Mouse (Mus musculus) forebrain, embryonic 11.5 days (tissue): ENCODE data around the gene Arhgef18. TPM values are rescaled to one million over a fixed set of nuclear protein-coding genes. Genes with fewer than 3 reads are reported as not detected.

ENCODE experiments used
- ATAC-seq: fragments of 200-750 bp; cut with Nextera tagmentation; replicated peaks from 2 replicates; pipeline ENCODE4 v1.8.0; 2017; ENCODE audit warnings: moderate TSS enrichment; ENCODE audit not compliant: low FRiP score
- DNase-seq: peaks from one replicate; pipeline ENCODE4 v3.0.0-alpha.2; 2017; ENCODE audit warnings: low spot score
- H3K27ac ChIP-seq: fragments of 300-500 bp; sonication (generic); 2 replicates; pipeline ENCODE4 v1.5.1; 2014; ENCODE audit warnings: low read depth, low read length
- H3K27me3 ChIP-seq: fragments of 300-500 bp; sonication (generic); 2 replicates; pipeline ENCODE4 v1.6.1; 2014; ENCODE audit warnings: mild to moderate bottlenecking, low read length, mixed read lengths; ENCODE audit not compliant: control insufficient read depth, insufficient read depth
- H3K36me3 ChIP-seq: fragments of 300-500 bp; sonication (generic); 2 replicates; pipeline ENCODE4 v1.6.1; 2014; ENCODE audit warnings: mild to moderate bottlenecking, low read length, moderate library complexity, mixed read lengths; ENCODE audit not compliant: control insufficient read depth, insufficient read depth
- H3K4me1 ChIP-seq: fragments of 300-500 bp; sonication (generic); replicated peaks from 2 replicates; pipeline ENCODE4 v1.6.1; 2014; ENCODE audit warnings: low read length, mixed read lengths; ENCODE audit not compliant: control insufficient read depth, insufficient read depth
- H3K4me2 ChIP-seq: fragments of 300-500 bp; sonication (generic); 2 replicates; pipeline ENCODE4 v1.6.1; 2014; ENCODE audit warnings: low read depth, mild to moderate bottlenecking, low read length, moderate library complexity, mixed read lengths; ENCODE audit not compliant: severe bottlenecking
- H3K4me3 ChIP-seq: fragments of 300-500 bp; sonication (generic); 2 replicates; pipeline ENCODE4 v1.5.1; 2014; ENCODE audit warnings: low read depth, low read length
- H3K9ac ChIP-seq: fragments of 300-500 bp; sonication (generic); 2 replicates; pipeline ENCODE4 v1.6.1; 2014; ENCODE audit warnings: low read length
- H3K9me3 ChIP-seq: fragments of 300-500 bp; sonication (generic); 2 replicates; pipeline ENCODE4 v1.6.1; 2016; ENCODE audit warnings: low read length, mixed read lengths; ENCODE audit not compliant: control insufficient read depth
- WGBS: fragments of 180-500 bp; shearing (Covaris S2); extraction: QIAGEN DNeasy Blood & Tissue Kit; methylation state at CpG from one replicate; pipeline ENCODE4 v1.1.7; 2014; 5-methylcytosine and 5-hydroxymethylcytosine counted together
- polyA plus RNA-seq: library from polyadenylated mRNA; unstranded; fragments of >200 nt; fragmentation: Nextera tagmentation; extraction: Ambion mirVana; gene quantifications from 2 replicates; pipeline ENCODE4 v1.2.1, GENCODE M21; 2014

Gene Arhgef18
- polyA plus RNA-seq, 1 experiment from 2014 or later, result 12.3 TPM

DNA sequence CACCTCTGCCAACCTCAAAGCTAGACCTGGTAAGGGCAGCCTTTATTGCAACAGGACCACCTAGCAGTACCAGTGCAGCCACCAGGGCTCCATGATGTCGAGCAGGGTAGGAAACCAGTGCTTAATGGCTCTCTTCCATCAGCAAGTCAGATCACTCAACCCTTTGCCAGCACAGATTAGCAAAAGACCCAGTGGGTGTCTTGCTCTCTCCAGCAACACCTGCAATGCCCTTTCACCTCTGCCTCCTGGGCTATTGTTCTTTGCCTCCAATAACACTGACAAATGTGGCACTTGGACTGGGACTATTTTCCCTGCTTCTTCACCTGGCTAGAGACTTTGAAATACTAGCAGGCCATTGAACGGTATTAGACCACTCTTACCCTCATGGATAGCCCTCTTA lies 56.4 kb downstream of the Arhgef18 start:
- Histone ChIP-seq H3K36me3 (peaks cover 13% of the 10 kb centered on the region), H3K27ac (no peak overlapping the region), H3K4me2 (no peak overlapping the region), H3K4me1 (no peaks in the 10 kb centered on the region), H3K9me3 (no peaks in the 10 kb centered on the region), H3K4me3 (no peak overlapping the region), H3K27me3 (no peaks in the 10 kb centered on the region), H3K9ac (no peak overlapping the region)
- ATAC-seq (no peak), DNase-seq (no peak)
- WGBS, result 89% methylated on average over 2 of the region's 2 CpGs

DNA sequence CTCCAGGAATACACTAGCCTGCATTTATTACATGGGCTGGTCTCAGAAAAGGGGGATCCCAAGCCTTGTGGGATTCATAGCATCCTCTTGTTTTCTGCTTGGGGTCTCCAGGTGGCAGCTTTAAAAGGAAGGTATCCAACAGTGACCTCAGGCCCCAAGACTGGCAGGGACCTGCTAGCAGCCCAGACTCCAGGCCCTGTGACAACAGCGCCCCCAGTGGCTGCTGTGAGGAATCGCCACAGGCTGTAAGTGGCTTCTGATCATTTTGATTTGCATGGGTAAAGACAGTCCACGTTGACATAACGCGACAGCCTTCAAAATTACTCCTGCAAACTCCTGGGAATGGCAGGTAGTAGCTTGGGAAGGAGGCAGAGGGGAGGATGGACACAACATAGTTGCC lies 57.9 kb downstream of the Arhgef18 start:
- no peaks in the 10 kb centered on the region for H3K27me3 ChIP-seq
- no peak overlapping the region for H3K9ac ChIP-seq
- H3K4me3 ChIP-seq, result no peak overlapping the region
- no peak overlapping the region for H3K27ac ChIP-seq
- H3K4me1 ChIP-seq, result no peaks in the 10 kb centered on the region
- H3K36me3 ChIP-seq, result peaks cover 15% of the 10 kb centered on the region
- H3K4me2 ChIP-seq, result no peak overlapping the region
- ATAC-seq (0 out of 2 replicates have a peak, but pooled peaks have one; percentile 16), DNase-seq (peak; percentile 79)
- no peaks in the 10 kb centered on the region for H3K9me3 ChIP-seq
- 35% methylated on average over 5 of the region's 5 CpGs for WGBS

GRCm38 (mm10) chr8:3451992-3452391 lies 59.2 kb downstream of the Arhgef18 start:
- WGBS, result 94% methylated on average over 25 of the region's 25 CpGs
- H3K9me3 ChIP-seq, result no peaks in the 10 kb centered on the region
- H3K27ac ChIP-seq, result no peak overlapping the region
- DNase-seq, result no peak
- no peak for ATAC-seq
- no peak overlapping the region for H3K4me2 ChIP-seq
- H3K27me3 ChIP-seq, result no peaks in the 10 kb centered on the region
- H3K4me3 ChIP-seq, result no peak overlapping the region
- peaks cover 15% of the 10 kb centered on the region for H3K36me3 ChIP-seq
- H3K9ac ChIP-seq, result no peak overlapping the region
- H3K4me1 ChIP-seq, result no peaks in the 10 kb centered on the region

DNA sequence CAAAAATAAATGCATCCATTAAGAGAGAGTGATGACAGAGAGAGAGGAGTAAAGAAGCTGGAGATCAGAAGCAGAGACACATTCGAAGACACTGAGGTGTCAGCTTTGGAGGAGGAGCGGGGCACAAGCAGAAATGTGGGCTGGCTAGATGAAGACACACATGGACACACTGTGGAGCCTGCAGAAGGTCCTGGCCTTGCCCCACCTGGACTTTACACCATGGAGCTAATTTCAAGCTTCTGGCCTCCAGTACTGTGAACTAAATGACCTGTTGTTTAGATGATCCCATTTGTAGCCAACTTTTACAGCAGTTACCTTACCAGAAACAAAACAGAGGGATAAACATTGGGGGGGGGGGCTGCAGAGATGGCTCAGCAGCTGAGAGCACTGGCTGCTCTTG lies 70.4 kb downstream of the Arhgef18 start:
- no peak overlapping the region for H3K9ac ChIP-seq
- H3K9me3 ChIP-seq, result no peaks in the 10 kb centered on the region
- ATAC-seq, result no peak
- WGBS, result 96% methylated on average over 2 of the region's 2 CpGs
- no peaks in the 10 kb centered on the region for H3K36me3 ChIP-seq
- H3K27me3 ChIP-seq, result no peaks in the 10 kb centered on the region
- H3K27ac ChIP-seq, result no peak overlapping the region
- no peak overlapping the region for H3K4me3 ChIP-seq
- H3K4me2 ChIP-seq, result no peak overlapping the region
- no peaks in the 10 kb centered on the region; the same call in 1 of the 2 replicates for H3K4me1 ChIP-seq
- DNase-seq, result no peak

- Histone ChIP-seq H3K4me2 (no peak overlapping the region), H3K27me3 (no peaks in the 10 kb centered on the region), H3K9ac (no peak overlapping the region), H3K4me3 (no peak overlapping the region), H3K9me3 (no peaks in the 10 kb centered on the region), H3K27ac (no peak overlapping the region), H3K36me3 (no peaks in the 10 kb centered on the region), H3K4me1 (no peaks in the 10 kb centered on the region; the same call in 1 of the 2 replicates)
- WGBS, result 53% methylated on average over 5 of the region's 5 CpGs
- ATAC-seq, result no peak
- DNase-seq, result no peak
Measured at GRCm38 (mm10) chr8:3464309-3464708, 71.5 kb downstream of the Arhgef18 start.

- Histone ChIP-seq H3K27me3 (no peaks in the 10 kb centered on the region), H3K4me1 (no peaks in the 10 kb centered on the region; the same call in 1 of the 2 replicates), H3K4me3 (peak within 1 kb of the TSS; percentile 42), H3K9me3 (no peaks in the 10 kb centered on the region), H3K36me3 (no peaks in the 10 kb centered on the region), H3K9ac (peak within 1 kb of the TSS; percentile 77), H3K4me2 (peak within 1 kb of the TSS; percentile 66), H3K27ac (peak within 1 kb of the TSS; percentile 70)
- WGBS, result 10% methylated on average over 32 of the region's 32 CpGs
- peak; percentile 96 for ATAC-seq
- DNase-seq, result peak; percentile 99
Measured at GRCm38 (mm10) chr8:3467006-3467885, 74.4 kb downstream of the Arhgef18 start, which contains the start of gene Pex11g. Gene Pex11g, minus strand, starts transcription at chr8:3467680.

DNA sequence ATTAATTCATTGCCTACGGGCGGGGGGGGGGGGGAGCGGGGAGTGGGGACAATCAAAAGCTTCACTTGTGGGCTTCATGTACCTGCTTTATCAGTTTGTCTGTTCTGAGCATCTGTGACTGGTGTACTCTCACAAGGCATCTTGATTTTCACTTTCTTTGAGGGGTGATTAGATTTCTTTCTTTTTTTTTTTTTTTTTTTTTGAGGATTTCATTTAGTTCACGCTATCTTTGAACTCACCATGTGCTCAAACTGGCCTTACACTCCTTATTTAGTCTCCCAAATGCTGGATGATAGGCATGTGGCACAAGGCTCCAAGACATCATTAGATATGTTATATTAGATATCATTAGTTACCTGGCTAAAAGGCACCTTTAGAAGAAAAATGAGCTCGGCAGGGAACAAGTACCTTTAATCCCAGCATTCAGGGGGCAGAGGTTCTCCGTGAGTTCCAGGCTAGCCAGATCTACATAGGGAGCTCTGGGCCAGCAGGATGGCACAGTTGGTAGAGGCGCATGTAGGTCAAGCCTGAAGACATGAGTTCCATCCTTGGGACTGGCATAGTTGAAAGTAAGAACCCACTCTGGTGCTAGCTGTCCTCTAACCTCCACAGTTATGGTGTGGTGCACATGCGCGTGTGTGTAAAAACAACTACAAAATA lies 75.2 kb downstream of the Arhgef18 start:
- H3K27ac ChIP-seq, result peak overlapping the region; percentile 70
- peak overlapping the region; percentile 77 for H3K9ac ChIP-seq
- ATAC-seq (peak; percentile 14; the same call in 1 of the 2 replicates), DNase-seq (no peak)
- WGBS, result 58% methylated on average over 8 of the region's 9 CpGs
- no peaks in the 10 kb centered on the region; the same call in 1 of the 2 replicates for H3K4me1 ChIP-seq
- H3K4me3 ChIP-seq, result peak overlapping the region; percentile 42
- H3K4me2 ChIP-seq, result peak overlapping the region; percentile 66
- H3K9me3 ChIP-seq, result no peaks in the 10 kb centered on the region
- H3K27me3 ChIP-seq, result no peaks in the 10 kb centered on the region
- no peaks in the 10 kb centered on the region for H3K36me3 ChIP-seq

GRCm38 (mm10) chr8:3468838-3469237 lies 76.0 kb downstream of the Arhgef18 start:
- 89% methylated on average over 1 of the region's 1 CpGs for WGBS
- no peaks in the 10 kb centered on the region for H3K9me3 ChIP-seq
- no peak overlapping the region for H3K9ac ChIP-seq
- no peak for ATAC-seq
- H3K4me3 ChIP-seq, result no peak overlapping the region
- no peaks in the 10 kb centered on the region for H3K27me3 ChIP-seq
- H3K4me2 ChIP-seq, result no peak overlapping the region
- DNase-seq, result no peak
- no peaks in the 10 kb centered on the region for H3K36me3 ChIP-seq
- H3K27ac ChIP-seq, result no peak overlapping the region
- H3K4me1 ChIP-seq, result no peaks in the 10 kb centered on the region; the same call in 1 of the 2 replicates
